Mouse (Mus musculus): ENCODE results near the gene Sgsm1. TPM values are rescaled to one million over a fixed set of nuclear protein-coding genes. Genes with fewer than 3 reads are reported as not detected.

The Sgsm1 gene
- polyA plus RNA-seq, 1 experiment from 2014 or later: 1.2 TPM

- H3K36me3 ChIP-seq (ENCODE audit: insufficient read depth, low read length): no peaks in the 10 kb centered on the region
- ATAC-seq (no peak), DNase-seq (ENCODE audit: low spot score) (no peak)
- H3K4me3 ChIP-seq (ENCODE audit: low read depth, low read length): no peak overlapping the region
- WGBS: 36% methylated on average over 14 of the region's 14 CpGs
- peaks cover 12% of the 10 kb centered on the region for H3K27me3 ChIP-seq (replicated peaks; ENCODE audit: insufficient read depth, low read length)
- no peak overlapping the region for H3K9ac ChIP-seq (replicated peaks; ENCODE audit: low read depth)
- H3K27ac ChIP-seq (ENCODE audit: low read length): no peak overlapping the region
- TF ChIP-seq EP300 (IDR thresholded peaks at IDR 0.05): no peak
- no peak for TF ChIP-seq CTCF (IDR thresholded peaks at IDR 0.05)
- no peaks in the 10 kb centered on the region for H3K4me1 ChIP-seq (ENCODE audit: insufficient read depth, low read depth, low read length)
- no peaks in the 10 kb centered on the region for H3K9me3 ChIP-seq (ENCODE audit: low read length)
- H3K4me2 ChIP-seq (replicated peaks; ENCODE audit: low read depth, low read length): no peak overlapping the region
Observed at GRCm38 (mm10) chr5:113290149-113290548, 20.4 kb downstream of the Sgsm1 start.

- TF ChIP-seq EP300 (IDR thresholded peaks at IDR 0.05): no peak
- TF ChIP-seq CTCF (IDR thresholded peaks at IDR 0.05): no peak
- no peaks in the 10 kb centered on the region for H3K4me1 ChIP-seq (ENCODE audit: insufficient read depth, low read depth, low read length)
- no peak overlapping the region for H3K27ac ChIP-seq (ENCODE audit: low read length)
- no peaks in the 10 kb centered on the region for H3K9me3 ChIP-seq (ENCODE audit: low read length)
- no peak overlapping the region for H3K4me2 ChIP-seq (replicated peaks; ENCODE audit: low read depth, low read length)
- no peak for DNase-seq (ENCODE audit: low spot score)
- no peak for ATAC-seq
- H3K27me3 ChIP-seq (replicated peaks; ENCODE audit: insufficient read depth, low read length): peaks cover 12% of the 10 kb centered on the region
- no peak overlapping the region for H3K9ac ChIP-seq (replicated peaks; ENCODE audit: low read depth)
- no peaks in the 10 kb centered on the region for H3K36me3 ChIP-seq (ENCODE audit: insufficient read depth, low read length)
- H3K4me3 ChIP-seq (ENCODE audit: low read depth, low read length): no peak overlapping the region
- 36% methylated on average over 13 of the region's 13 CpGs for WGBS
Observed at GRCm38 (mm10) chr5:113288490-113288889, 22.1 kb downstream of the Sgsm1 start.

GRCm38 (mm10) chr5:113287762-113288161 lies 22.8 kb downstream of the Sgsm1 start:
- 38% methylated on average over 5 of the region's 5 CpGs for WGBS
- Histone ChIP-seq H3K4me3 (ENCODE audit: low read depth, low read length) (no peak overlapping the region), H3K27me3 (replicated peaks; ENCODE audit: insufficient read depth, low read length) (peaks cover 12% of the 10 kb centered on the region), H3K4me2 (replicated peaks; ENCODE audit: low read depth, low read length) (no peak overlapping the region), H3K9me3 (ENCODE audit: low read length) (no peaks in the 10 kb centered on the region), H3K9ac (replicated peaks; ENCODE audit: low read depth) (no peak overlapping the region), H3K4me1 (ENCODE audit: insufficient read depth, low read depth, low read length) (no peaks in the 10 kb centered on the region), H3K36me3 (ENCODE audit: insufficient read depth, low read length) (no peaks in the 10 kb centered on the region), H3K27ac (ENCODE audit: low read length) (no peak overlapping the region)
- no peak for DNase-seq (ENCODE audit: low spot score)
- no peak for ATAC-seq
- no peak for TF ChIP-seq CTCF (IDR thresholded peaks at IDR 0.05)

- no peak overlapping the region for H3K9ac ChIP-seq (replicated peaks; ENCODE audit: low read depth)
- DNase-seq (ENCODE audit: low spot score): peak; percentile 59
- H3K4me3 ChIP-seq (ENCODE audit: low read depth, low read length): no peak overlapping the region
- peak; percentile 72 for TF ChIP-seq CTCF (IDR thresholded peaks at IDR 0.05)
- TF ChIP-seq EP300 (IDR thresholded peaks at IDR 0.05): no peak
- H3K4me1 ChIP-seq (ENCODE audit: insufficient read depth, low read depth, low read length): no peaks in the 10 kb centered on the region
- H3K27me3 ChIP-seq (replicated peaks; ENCODE audit: insufficient read depth, low read length): peaks cover 12% of the 10 kb centered on the region
- no peaks in the 10 kb centered on the region for H3K9me3 ChIP-seq (ENCODE audit: low read length)
- peak overlapping the region; percentile 25; the same call in 1 of the 2 replicates for H3K4me2 ChIP-seq (replicated peaks; ENCODE audit: low read depth, low read length)
- WGBS: 6% methylated on average over 52 of the region's 60 CpGs
- no peaks in the 10 kb centered on the region for H3K36me3 ChIP-seq (ENCODE audit: insufficient read depth, low read length)
- H3K27ac ChIP-seq (ENCODE audit: low read length): no peak overlapping the region
- peak; percentile 33 for ATAC-seq
Observed at GRCm38 (mm10) chr5:113286591-113287520, 23.7 kb downstream of the Sgsm1 start.

- DNase-seq (ENCODE audit: low spot score) (no peak), ATAC-seq (no peak)
- no peak overlapping the region for H3K27ac ChIP-seq (ENCODE audit: low read length)
- H3K4me2 ChIP-seq (replicated peaks; ENCODE audit: low read depth, low read length): no peak overlapping the region
- H3K9ac ChIP-seq (replicated peaks; ENCODE audit: low read depth): no peak overlapping the region
- H3K4me3 ChIP-seq (ENCODE audit: low read depth, low read length): no peak overlapping the region
- no peaks in the 10 kb centered on the region for H3K4me1 ChIP-seq (ENCODE audit: insufficient read depth, low read depth, low read length)
- TF ChIP-seq CTCF (IDR thresholded peaks at IDR 0.05) (no peak), EP300 (IDR thresholded peaks at IDR 0.05) (no peak)
- 65% methylated on average over 11 of the region's 11 CpGs for WGBS
- no peaks in the 10 kb centered on the region for H3K36me3 ChIP-seq (ENCODE audit: insufficient read depth, low read length)
- peaks cover 12% of the 10 kb centered on the region for H3K27me3 ChIP-seq (replicated peaks; ENCODE audit: insufficient read depth, low read length)
- H3K9me3 ChIP-seq (ENCODE audit: low read length): no peaks in the 10 kb centered on the region
Observed at GRCm38 (mm10) chr5:113286048-113286447, 24.5 kb downstream of the Sgsm1 start.

- no peak overlapping the region for H3K4me2 ChIP-seq (replicated peaks; ENCODE audit: low read depth, low read length)
- 54% methylated on average over 16 of the region's 16 CpGs for WGBS
Observed at GRCm38 (mm10) chr5:113285541-113285940, 25.0 kb downstream of the Sgsm1 start.

More at GRCm38 (mm10) chr5:113285541-113285940, 25.0 kb downstream of the Sgsm1 start:
- Histone ChIP-seq H3K4me3 (ENCODE audit: low read depth, low read length) (no peak overlapping the region), H3K9ac (replicated peaks; ENCODE audit: low read depth) (no peak overlapping the region), H3K27ac (ENCODE audit: low read length) (no peak overlapping the region), H3K9me3 (ENCODE audit: low read length) (no peaks in the 10 kb centered on the region), H3K36me3 (ENCODE audit: insufficient read depth, low read length) (no peaks in the 10 kb centered on the region), H3K27me3 (replicated peaks; ENCODE audit: insufficient read depth, low read length) (peaks cover 12% of the 10 kb centered on the region), H3K4me1 (ENCODE audit: insufficient read depth, low read depth, low read length) (no peaks in the 10 kb centered on the region)
- ATAC-seq (no peak), DNase-seq (ENCODE audit: low spot score) (no peak)
- TF ChIP-seq CTCF (IDR thresholded peaks at IDR 0.05): peak; percentile 19; the same call in 1 of the 2 replicates
- no peak for TF ChIP-seq EP300 (IDR thresholded peaks at IDR 0.05)
